Mouse (Mus musculus): ENCODE data around the gene Tapbpl. TPM values are rescaled to one million over a fixed set of nuclear protein-coding genes. Genes with fewer than 3 reads are reported as not detected.
A peak's percentile ranks its signal among the peaks of the same experiment; 100 is the strongest.

Gene Tapbpl
- polyA plus RNA-seq, 1 experiment from 2014 or later: 2.8 TPM

DNA sequence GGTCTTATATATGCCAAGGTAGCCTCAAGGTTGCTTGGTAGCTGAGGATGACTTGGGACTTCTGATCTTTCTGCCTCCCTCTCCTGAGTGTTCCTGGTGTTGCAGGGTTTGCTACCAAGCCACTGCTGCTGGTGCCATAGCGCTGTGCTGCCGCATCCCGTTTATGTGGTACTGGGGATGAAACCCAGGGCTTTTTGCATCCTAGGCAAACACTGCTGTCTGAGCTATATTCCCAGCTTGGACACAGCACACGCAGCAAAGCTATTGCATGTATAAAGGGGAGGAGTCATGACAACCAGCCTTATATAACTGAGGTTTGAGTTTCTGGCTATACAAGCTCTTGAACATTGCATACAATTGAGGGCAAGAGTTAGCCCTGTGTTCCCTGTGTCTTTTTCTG is 5.8 kb upstream of the Tapbpl start:
- Histone ChIP-seq H3K4me2 (no peak overlapping the region), H3K27ac (no peak overlapping the region), H3K4me3 (no peak overlapping the region), H3K36me3 (no peaks in the 10 kb centered on the region), H3K27me3 (no peaks in the 10 kb centered on the region), H3K9ac (no peak overlapping the region), H3K9me3 (no peaks in the 10 kb centered on the region), H3K4me1 (peaks cover 6% of the 10 kb centered on the region)
- WGBS: 80% methylated on average over 4 of the region's 4 CpGs
- no peak for ATAC-seq (ENCODE audit: insufficient number of reproducible peaks, insufficient read depth, low FRiP score, low TSS enrichment, low read depth)

DNA sequence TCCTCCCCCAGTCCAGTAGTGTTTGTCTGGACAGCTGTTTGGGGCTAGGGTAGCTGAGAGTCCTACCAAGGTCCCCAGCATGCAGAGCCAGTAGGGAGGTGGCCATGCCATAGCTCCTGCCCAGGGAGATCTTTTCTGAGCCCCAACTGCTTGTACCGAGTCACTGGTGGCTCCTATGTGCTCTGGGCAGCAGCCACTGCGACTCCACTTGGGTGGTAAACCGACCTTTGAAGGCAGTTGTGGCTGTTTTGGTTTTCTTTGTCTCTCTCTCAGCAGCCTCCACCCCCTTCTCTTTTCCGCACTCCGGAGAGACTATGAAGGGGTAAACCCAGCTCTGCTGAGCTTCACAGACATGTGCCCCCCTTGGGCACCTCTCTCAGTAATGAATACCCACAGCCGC is 5.1 kb upstream of the Tapbpl start, which contains the start of gene Cd27:
Cd27 (minus strand) TSS at position 229 of the 400 bp plus-strand sequence.
- Histone ChIP-seq H3K27me3 (no peaks in the 10 kb centered on the region), H3K4me3 (no peak within 1 kb of the TSS), H3K9ac (0 out of 2 replicates have a peak within 1 kb of the TSS, but pooled peaks have one; percentile 41), H3K36me3 (no peaks in the 10 kb centered on the region), H3K27ac (no peak within 1 kb of the TSS), H3K9me3 (no peaks in the 10 kb centered on the region), H3K4me2 (no peak within 1 kb of the TSS), H3K4me1 (peaks cover 12% of the 10 kb centered on the region)
- 26% methylated on average over 6 of the region's 6 CpGs for WGBS
- ATAC-seq (ENCODE audit: insufficient number of reproducible peaks, insufficient read depth, low FRiP score, low TSS enrichment, low read depth): no peak

DNA sequence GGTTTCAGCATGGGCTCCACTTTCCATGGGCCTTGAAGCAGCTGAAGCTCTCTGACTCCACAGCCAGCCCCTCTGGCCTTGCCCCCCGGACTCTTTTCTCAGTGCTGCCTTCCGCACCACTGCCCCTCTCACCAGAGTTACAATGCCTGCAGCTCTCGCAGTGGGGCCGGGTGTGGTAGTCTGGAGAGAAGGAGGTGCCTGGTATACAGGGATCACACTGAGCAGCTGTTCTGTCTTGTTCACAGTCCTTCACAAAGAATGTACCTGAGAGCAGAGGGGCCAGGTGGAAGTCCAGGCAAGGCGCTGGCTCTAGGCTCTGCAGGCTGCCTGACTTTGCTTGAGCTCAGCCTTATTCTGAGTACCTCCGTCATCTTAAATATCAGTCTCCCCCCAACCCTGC is 4.7 kb upstream of the Tapbpl start:
- WGBS: 63% methylated on average over 6 of the region's 6 CpGs
- Histone ChIP-seq H3K27me3 (no peaks in the 10 kb centered on the region), H3K9me3 (no peaks in the 10 kb centered on the region), H3K4me2 (no peak overlapping the region), H3K4me3 (no peak overlapping the region), H3K9ac (0 out of 2 replicates have a peak overlapping the region, but pooled peaks have one; percentile 41), H3K36me3 (no peaks in the 10 kb centered on the region), H3K4me1 (peaks cover 16% of the 10 kb centered on the region), H3K27ac (no peak overlapping the region)
- ATAC-seq (ENCODE audit: insufficient number of reproducible peaks, insufficient read depth, low FRiP score, low TSS enrichment, low read depth): no peak

DNA sequence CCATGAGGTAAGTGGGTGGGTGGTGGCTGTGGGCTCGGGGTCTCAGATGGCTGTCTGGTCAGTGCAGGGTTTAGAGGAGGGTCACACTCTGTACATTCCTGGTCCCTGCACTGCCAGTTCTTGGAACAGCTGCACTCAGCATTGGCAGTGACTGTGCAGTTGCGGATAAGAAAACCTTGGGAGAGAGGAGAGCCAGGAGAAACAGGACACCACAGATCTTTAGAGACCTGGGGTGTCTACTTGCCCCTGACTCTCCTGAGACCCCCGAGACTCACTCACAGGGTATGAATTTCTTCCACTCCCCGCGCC is 2.8 kb upstream of the Tapbpl start:
- H3K4me3 ChIP-seq: no peak overlapping the region
- H3K9ac ChIP-seq: no peak overlapping the region
- H3K36me3 ChIP-seq: no peaks in the 10 kb centered on the region
- 56% methylated on average over 5 of the region's 5 CpGs for WGBS
- H3K4me1 ChIP-seq: peaks cover 24% of the 10 kb centered on the region
- H3K27ac ChIP-seq: no peak overlapping the region
- no peaks in the 10 kb centered on the region for H3K9me3 ChIP-seq
- no peak for ATAC-seq (ENCODE audit: insufficient number of reproducible peaks, insufficient read depth, low FRiP score, low TSS enrichment, low read depth)
- H3K4me2 ChIP-seq: no peak overlapping the region
- H3K27me3 ChIP-seq: no peaks in the 10 kb centered on the region

DNA sequence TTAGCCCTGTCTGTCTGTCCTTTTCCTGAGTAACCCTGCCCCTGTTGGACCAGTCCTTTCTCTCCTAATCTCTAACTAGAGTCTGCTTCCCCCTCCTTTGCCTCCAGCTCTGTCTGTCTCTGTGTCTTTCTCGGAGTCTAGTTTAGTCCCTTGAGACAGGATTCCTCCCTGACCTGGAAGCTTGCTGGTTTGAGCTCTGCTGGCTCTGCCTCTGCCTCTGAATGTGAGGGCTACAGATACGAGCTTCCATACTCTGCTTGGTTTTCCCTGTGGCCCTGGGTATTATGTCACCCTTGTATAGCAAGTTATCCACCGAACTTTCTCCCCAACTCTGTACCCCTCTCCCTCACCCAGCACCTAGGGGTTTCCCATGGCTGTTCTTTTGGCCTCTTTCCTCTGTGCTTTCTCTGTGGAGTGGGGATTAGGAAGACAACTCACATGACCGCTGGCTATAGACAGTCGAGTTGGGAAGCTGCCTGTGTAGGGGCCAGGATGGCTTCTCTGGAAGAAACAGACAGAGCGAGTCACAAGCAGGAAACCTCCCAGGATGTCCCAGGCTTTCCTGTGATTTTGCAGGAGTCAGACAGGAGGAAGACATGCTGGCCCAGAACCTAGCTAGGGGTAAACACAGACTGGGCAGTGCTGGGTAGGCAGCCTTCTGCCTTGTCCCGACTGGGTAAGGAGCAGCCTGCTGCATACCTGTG is 2.3 kb upstream of the Tapbpl start:
- Histone ChIP-seq H3K9ac (no peak overlapping the region), H3K27me3 (no peaks in the 10 kb centered on the region), H3K27ac (no peak overlapping the region), H3K4me3 (no peak overlapping the region), H3K36me3 (no peaks in the 10 kb centered on the region), H3K4me2 (no peak overlapping the region), H3K9me3 (no peaks in the 10 kb centered on the region), H3K4me1 (peaks cover 24% of the 10 kb centered on the region)
- 50% methylated on average over 7 of the region's 7 CpGs for WGBS
- ATAC-seq (ENCODE audit: insufficient number of reproducible peaks, insufficient read depth, low FRiP score, low TSS enrichment, low read depth): no peak

DNA sequence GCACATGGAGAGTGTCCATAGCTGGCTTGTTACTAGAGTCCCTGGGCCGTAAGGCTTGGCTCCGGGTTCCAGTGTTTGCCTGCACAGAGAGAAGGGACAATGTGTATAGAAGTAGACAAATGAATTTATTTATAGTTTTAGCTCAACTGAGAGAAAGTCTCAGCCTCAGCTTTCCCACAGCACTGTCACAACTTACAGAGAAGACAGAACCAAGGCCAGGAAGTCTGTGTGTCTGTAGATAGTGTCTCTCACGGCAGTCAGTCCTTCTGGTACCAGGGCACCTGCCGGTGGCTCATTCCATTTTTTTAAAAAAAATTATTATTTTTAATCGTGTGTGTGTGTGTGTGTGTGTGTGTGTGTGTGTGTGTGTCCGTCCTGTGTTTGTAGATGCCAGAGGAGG is 856 bp upstream of the Tapbpl start:
- no peak for ATAC-seq (ENCODE audit: insufficient number of reproducible peaks, insufficient read depth, low FRiP score, low TSS enrichment, low read depth)
- H3K4me2 ChIP-seq: peak overlapping the region; percentile 92; the same call in 1 of the 2 replicates
- no peak overlapping the region for H3K9ac ChIP-seq
- no peaks in the 10 kb centered on the region for H3K27me3 ChIP-seq
- no peak overlapping the region; the same call in 1 of the 2 replicates for H3K4me3 ChIP-seq
- H3K9me3 ChIP-seq: no peaks in the 10 kb centered on the region
- 77% methylated on average over 6 of the region's 6 CpGs for WGBS
- H3K4me1 ChIP-seq: peaks cover 24% of the 10 kb centered on the region
- no peak overlapping the region for H3K27ac ChIP-seq
- no peaks in the 10 kb centered on the region for H3K36me3 ChIP-seq

DNA sequence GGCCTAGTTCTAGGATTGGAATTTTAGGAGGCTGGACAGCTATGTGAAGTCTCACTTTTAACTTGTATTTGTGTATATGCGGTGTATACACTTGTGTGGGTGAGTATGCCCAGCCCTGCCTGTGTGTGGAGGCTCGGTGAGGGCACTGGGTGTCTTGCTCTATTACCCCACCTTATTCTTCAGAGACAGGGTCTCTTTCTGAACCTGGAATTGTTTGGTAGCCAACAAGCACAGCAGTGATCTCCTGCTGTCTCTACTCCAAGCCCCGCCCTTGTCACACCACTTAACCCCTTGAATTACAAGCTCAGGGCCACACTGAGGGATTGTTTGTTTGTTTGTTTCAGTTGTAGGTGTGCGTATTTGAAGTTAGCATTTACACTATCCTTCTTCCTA is 381 bp upstream of the Tapbpl start:
- no peaks in the 10 kb centered on the region for H3K9me3 ChIP-seq
- WGBS: 59% methylated on average over 4 of the region's 4 CpGs
- peak overlapping the region; percentile 92 for H3K4me2 ChIP-seq
- H3K27me3 ChIP-seq: no peaks in the 10 kb centered on the region
- 0 out of 2 replicates have a peak overlapping the region, but pooled peaks have one; percentile 77 for H3K27ac ChIP-seq
- H3K4me1 ChIP-seq: peaks cover 24% of the 10 kb centered on the region
- no peaks in the 10 kb centered on the region for H3K36me3 ChIP-seq
- H3K9ac ChIP-seq: peak overlapping the region; percentile 76
- peak overlapping the region; percentile 52 for H3K4me3 ChIP-seq
- ATAC-seq (ENCODE audit: insufficient number of reproducible peaks, insufficient read depth, low FRiP score, low TSS enrichment, low read depth): no peak

DNA sequence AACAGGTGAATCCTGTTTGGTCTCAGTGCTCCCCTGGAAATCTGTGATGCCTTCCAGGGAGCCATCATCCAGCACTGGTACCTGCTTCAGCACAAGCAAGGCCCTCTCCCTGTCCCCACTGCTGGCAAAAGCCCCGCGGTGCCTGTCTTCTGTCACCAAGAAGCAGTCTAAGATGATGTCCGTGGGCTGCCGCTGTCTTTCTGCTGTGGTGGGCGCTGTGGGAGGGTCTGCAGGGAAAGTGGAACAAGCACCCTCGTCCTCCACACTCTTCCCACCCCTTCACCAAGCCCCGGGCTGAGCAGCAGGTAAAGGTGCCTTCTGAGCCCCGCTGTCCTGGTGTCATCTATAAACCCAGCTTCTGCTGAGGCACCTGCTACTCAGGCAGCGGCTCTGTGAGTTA is 1.1 kb downstream of the Tapbpl start:
- Histone ChIP-seq H3K36me3 (no peaks in the 10 kb centered on the region), H3K4me3 (0 out of 2 replicates have a peak overlapping the region, but pooled peaks have one; percentile 52), H3K27me3 (no peaks in the 10 kb centered on the region), H3K27ac (no peak overlapping the region), H3K9ac (no peak overlapping the region), H3K4me2 (peak overlapping the region; percentile 92), H3K9me3 (no peaks in the 10 kb centered on the region), H3K4me1 (peaks cover 18% of the 10 kb centered on the region)
- 63% methylated on average over 9 of the region's 9 CpGs for WGBS
- ATAC-seq (ENCODE audit: insufficient number of reproducible peaks, insufficient read depth, low FRiP score, low TSS enrichment, low read depth): no peak

DNA sequence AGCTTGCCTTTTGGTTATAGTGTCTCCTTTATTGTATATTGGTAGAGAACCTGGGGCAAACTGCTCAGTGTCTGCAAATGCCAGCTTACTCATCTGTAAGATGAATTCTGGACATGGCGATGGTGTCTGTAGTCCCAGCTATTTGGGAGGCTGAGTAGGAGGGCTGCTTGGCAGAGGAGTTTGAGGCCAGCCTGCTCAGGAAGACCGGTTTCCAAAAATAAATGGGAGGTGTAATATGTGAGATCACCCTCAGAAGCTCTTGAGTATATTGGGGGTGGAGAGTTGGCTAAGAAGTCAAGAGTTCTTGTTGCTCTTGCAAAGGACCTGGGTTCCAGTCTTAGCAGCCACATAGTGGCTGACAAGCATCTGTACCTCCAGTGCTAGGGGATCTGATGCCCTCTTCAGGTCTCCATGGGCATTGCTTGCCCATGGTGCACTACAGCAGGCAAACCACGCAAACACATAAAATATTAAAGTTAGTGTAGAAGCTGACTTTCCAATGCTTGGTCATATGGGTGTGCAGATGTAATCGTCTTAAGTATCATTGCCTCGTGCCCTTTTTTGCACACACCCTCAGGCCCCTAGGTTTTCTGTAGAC is 6.0 kb downstream of the Tapbpl start:
- H3K4me3 ChIP-seq: no peak overlapping the region
- ATAC-seq (ENCODE audit: insufficient number of reproducible peaks, insufficient read depth, low FRiP score, low TSS enrichment, low read depth): no peak
- H3K4me1 ChIP-seq: peaks cover 5% of the 10 kb centered on the region; the same call in 1 of the 2 replicates
- H3K9me3 ChIP-seq: no peaks in the 10 kb centered on the region
- no peak overlapping the region for H3K27ac ChIP-seq
- H3K4me2 ChIP-seq: no peak overlapping the region
- H3K27me3 ChIP-seq: no peaks in the 10 kb centered on the region
- H3K36me3 ChIP-seq: 0 out of 2 replicates have a peak, but pooled peaks cover 7% of the 10 kb centered on the region
- no peak overlapping the region for H3K9ac ChIP-seq
- WGBS: 83% methylated on average over 5 of the region's 5 CpGs

DNA sequence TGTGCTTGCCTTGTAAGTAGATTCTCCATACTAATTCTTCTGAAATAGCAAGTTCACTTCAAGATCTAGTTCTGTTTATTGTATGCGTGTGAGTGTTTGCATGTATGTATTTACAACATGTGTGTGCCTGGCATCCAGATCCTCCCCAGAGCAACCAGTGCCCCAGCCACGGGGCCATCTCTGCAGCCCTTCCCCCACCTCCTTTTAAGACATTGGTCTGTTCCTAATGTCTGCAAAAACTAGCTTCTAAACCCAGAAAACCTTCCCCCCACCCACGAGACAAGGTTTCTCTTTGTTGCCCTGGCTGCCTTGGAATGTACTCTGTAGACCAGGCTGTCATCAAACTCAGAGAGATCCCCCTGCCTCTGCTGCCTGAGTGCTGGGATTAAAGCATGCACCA is 9.1 kb downstream of the Tapbpl start:
- no peak for ATAC-seq (ENCODE audit: insufficient number of reproducible peaks, insufficient read depth, low FRiP score, low TSS enrichment, low read depth)

DNA sequence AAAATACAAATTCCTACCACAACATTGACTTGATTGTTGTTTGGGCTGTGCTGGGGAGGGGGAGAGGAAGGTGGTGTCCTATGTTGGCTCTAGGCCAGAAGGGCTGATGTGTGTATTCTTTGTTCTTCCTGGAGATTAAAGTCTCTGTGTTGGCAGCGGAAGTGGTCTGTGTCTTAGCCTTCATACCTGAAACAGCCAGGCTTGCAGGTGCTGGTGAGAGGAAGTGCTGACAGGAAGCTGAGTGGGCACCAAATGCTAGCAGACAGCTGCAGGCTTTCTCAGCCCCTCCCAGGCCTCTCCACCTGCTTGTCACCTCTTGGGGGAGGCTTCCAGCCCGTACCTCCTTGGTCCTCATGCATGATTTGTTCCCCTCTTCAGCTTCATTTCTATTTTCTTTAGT is 9.5 kb downstream of the Tapbpl start:
- WGBS: 63% methylated on average over 2 of the region's 2 CpGs
- no peak for ATAC-seq (ENCODE audit: insufficient number of reproducible peaks, insufficient read depth, low FRiP score, low TSS enrichment, low read depth)
- Histone ChIP-seq H3K4me3 (no peak overlapping the region), H3K9ac (no peak overlapping the region), H3K9me3 (no peaks in the 10 kb centered on the region), H3K27me3 (0 out of 2 replicates have a peak, but pooled peaks cover 4% of the 10 kb centered on the region), H3K4me2 (no peak overlapping the region), H3K36me3 (0 out of 2 replicates have a peak, but pooled peaks cover 7% of the 10 kb centered on the region), H3K4me1 (peaks cover 3% of the 10 kb centered on the region; the same call in 1 of the 2 replicates), H3K27ac (no peak overlapping the region)

More for the DNA sequence above, 9.1 kb downstream of the Tapbpl start:
- no peak overlapping the region for H3K27ac ChIP-seq
- 0 out of 2 replicates have a peak, but pooled peaks cover 3% of the 10 kb centered on the region for H3K27me3 ChIP-seq
- no peaks in the 10 kb centered on the region for H3K9me3 ChIP-seq
- 0 out of 2 replicates have a peak, but pooled peaks cover 7% of the 10 kb centered on the region for H3K36me3 ChIP-seq
- H3K9ac ChIP-seq: no peak overlapping the region
- no peak overlapping the region for H3K4me2 ChIP-seq
- 72% methylated on average over 3 of the region's 3 CpGs for WGBS
- H3K4me1 ChIP-seq: peaks cover 3% of the 10 kb centered on the region; the same call in 1 of the 2 replicates
- no peak overlapping the region for H3K4me3 ChIP-seq

All from embryonic facial prominence, embryonic 13.5 days (tissue).